Comparison of ENCODE assay signal across 10 mouse cellular contexts in genomic region chr14:31134015-31135000, GRCm38 (mm10). TPM values are rescaled to one million over a fixed set of nuclear protein-coding genes. Genes with fewer than 3 reads are reported as not detected.
DNase-seq lines count a peak whose midpoint lies in the region; ATAC-seq and TF ChIP-seq lines count a peak whose summit lies in the region.
"Had no signal": no experiment of that assay in that cellular context is flagged by ENCODE, and none has a peak within 500 bp of the region (broad histone marks: within the 10 kb centered on the region; RNA-seq: fewer than 3 reads in every experiment).

No protein-coding gene starts in this region.

- H3K36me3 ChIP-seq in stomach, postnatal 0 days (ENCODE audit: control insufficient read depth, insufficient read depth, low read length), result peaks cover 14% of the 10 kb centered on the region

- WGBS in stomach, postnatal 0 days, result 70% methylated on average over 25 of the region's 25 CpGs

- no peaks in the 10 kb centered on the region for H3K27me3 ChIP-seq in stomach, postnatal 0 days (ENCODE audit: control insufficient read depth, insufficient read depth, low read length)

- TF ChIP-seq CTCF in stomach, postnatal 0 days (IDR thresholded peaks at IDR 0.05; ENCODE audit: low read depth), result no peak

- H3K9ac ChIP-seq in stomach, postnatal 0 days (ENCODE audit: low read length), result no peak overlapping the region

- no peak for ATAC-seq in stomach, postnatal 0 days (ENCODE audit: low FRiP score, low TSS enrichment)

- H3K9me3 ChIP-seq in stomach, postnatal 0 days (ENCODE audit: control insufficient read depth, low read length), result no peaks in the 10 kb centered on the region

- H3K27ac ChIP-seq in stomach, postnatal 0 days (replicated peaks), result peak overlapping the region; percentile 71

- H3K4me1 ChIP-seq in stomach, postnatal 0 days (replicated peaks; ENCODE audit: control insufficient read depth, insufficient read depth), result peaks cover 10% of the 10 kb centered on the region

- H3K4me2 ChIP-seq in stomach, postnatal 0 days (replicated peaks; ENCODE audit: low read depth), result 0 out of 2 replicates have a peak overlapping the region, but pooled peaks have one; percentile 9

- no peak for TF ChIP-seq EP300 in stomach, postnatal 0 days (optimal IDR thresholded peaks at IDR 0.05)

- no peak overlapping the region for H3K4me3 ChIP-seq in stomach, postnatal 0 days (ENCODE audit: low read depth, low read length)

- DNase-seq in cerebellum, adult 11-12 months, result peak; percentile 24
- no peak for DNase-seq in cerebellum, adult 8-10 months
- DNase-seq in kidney, postnatal 10 days, result peak; percentile 21
- DNase-seq in kidney, adult 9 months, result no peak
- DNase-seq in right cerebral cortex, postnatal 4 days, result peak; percentile 3
- DNase-seq in right cerebral cortex, adult 2 months (ENCODE audit: low spot score in 2 of 2), result no peak
- no peak for DNase-seq in stomach, postnatal 0 days (ENCODE audit: low spot score)
- DNase-seq in urinary bladder, postnatal 25 days (ENCODE audit: low spot score), result no peak
- DNase-seq: kidney, adult 11 months; spleen, adult 18-20 months had no signal

RNA-seq across cellular contexts. Expression of gene Nt5dc2, which starts 3.5 kb away (rescaled TPM):
- polyA plus RNA-seq in stomach, postnatal 0 days (2015; fragmentation: Nextera tagmentation; extraction: Ambion mirVana), result 61.0 and 65.3 TPM in 2 replicates

RNA-seq across cellular contexts. Expression of gene Smim4, which starts 5.6 kb away (rescaled TPM):
- 99.3 and 108 TPM in 2 replicates for polyA plus RNA-seq in stomach, postnatal 0 days (2015; fragmentation: Nextera tagmentation; extraction: Ambion mirVana)

RNA-seq across cellular contexts. Expression of gene Stab1, which starts 34.1 kb away (rescaled TPM):
- 23.7 and 23.9 TPM in 2 replicates for polyA plus RNA-seq in stomach, postnatal 0 days (2015; fragmentation: Nextera tagmentation; extraction: Ambion mirVana)

Comparison
In these comparisons a context has a peak if more than half of its experiments do, and no peak if none do; other contexts are left out.
1. DNase-seq: peak in cerebellum, adult 11-12 months (single experiment), kidney, postnatal 10 days (single experiment) and right cerebral cortex, postnatal 4 days (single experiment); none in cerebellum, adult 8-10 months (single experiment), kidney, adult 9 months (single experiment), right cerebral cortex, adult 2 months (0 of 2), stomach, postnatal 0 days (single experiment) and urinary bladder, postnatal 25 days (single experiment).